Mouse (Mus musculus) heart, embryonic 16.5 days (tissue): ENCODE data around the gene Kctd6. TPM values are rescaled to one million over a fixed set of nuclear protein-coding genes. Genes with fewer than 3 reads are reported as not detected.

Source experiments
- ATAC-seq: fragments of 200-750 bp; cut with Nextera tagmentation; replicated peaks from 2 replicates; pipeline ENCODE4 v1.8.0; 2017; ENCODE audit warnings: moderate number of reproducible peaks; ENCODE audit not compliant: insufficient read depth, low FRiP score; ENCODE audit errors: extremely low read depth
- H3K27ac ChIP-seq: fragments of 300-500 bp; sonication (generic); 2 replicates; pipeline ENCODE4 v1.5.1; 2014; ENCODE audit warnings: mild to moderate bottlenecking, low read length, control low read depth, moderate library complexity
- H3K27me3 ChIP-seq: fragments of 300-500 bp; sonication (generic); 2 replicates; pipeline ENCODE4 v1.6.1; 2014; ENCODE audit warnings: low read length, mixed read lengths; ENCODE audit not compliant: control insufficient read depth, insufficient read depth
- H3K36me3 ChIP-seq: fragments of 300-500 bp; sonication (generic); 2 replicates; pipeline ENCODE4 v1.6.1; 2014; ENCODE audit not compliant: control insufficient read depth, insufficient read depth
- H3K4me1 ChIP-seq: fragments of 300-500 bp; sonication (generic); 2 replicates; pipeline ENCODE4 v1.6.1; 2014; ENCODE audit warnings: low read length, mixed read lengths; ENCODE audit not compliant: control insufficient read depth, insufficient read depth
- H3K4me2 ChIP-seq: fragments of 300-500 bp; sonication (generic); 2 replicates; pipeline ENCODE4 v1.6.1; 2014; ENCODE audit warnings: low read depth, mild to moderate bottlenecking, control low read depth, low read length
- H3K4me3 ChIP-seq: fragments of 300-500 bp; sonication (generic); 2 replicates; pipeline ENCODE4 v1.5.1; 2014; ENCODE audit warnings: mild to moderate bottlenecking, control low read depth, low read length
- H3K9ac ChIP-seq: fragments of 300-500 bp; sonication (generic); 2 replicates; pipeline ENCODE4 v1.6.1; 2014; ENCODE audit warnings: low read length, control low read depth
- H3K9me3 ChIP-seq: fragments of 300-500 bp; sonication (generic); replicated peaks from 2 replicates; pipeline ENCODE4 v1.6.1; 2016; ENCODE audit warnings: low read length; ENCODE audit not compliant: control insufficient read depth
- WGBS: fragments of 180-500 bp; shearing (Covaris S2); extraction: QIAGEN DNeasy Blood & Tissue Kit; methylation state at CpG from one replicate; pipeline ENCODE4 v1.1.7; 2014; 5-methylcytosine and 5-hydroxymethylcytosine counted together
- polyA plus RNA-seq: library from polyadenylated mRNA; unstranded; fragments of >200 nt; fragmentation: Nextera tagmentation; extraction: Ambion mirVana; gene quantifications from 2 replicates; pipeline ENCODE4 v1.2.1, GENCODE M21; 2015

The Kctd6 gene
- polyA plus RNA-seq, 1 experiment from 2014 or later, result 2.5 TPM

- H3K27me3 ChIP-seq, result peaks cover 3% of the 10 kb centered on the region; the same call in 1 of the 2 replicates
- no peak overlapping the region for H3K4me3 ChIP-seq
- no peaks in the 10 kb centered on the region for H3K36me3 ChIP-seq
- no peak for ATAC-seq
- no peak overlapping the region for H3K9ac ChIP-seq
- 67% methylated on average over 6 of the region's 6 CpGs for WGBS
- no peak overlapping the region for H3K27ac ChIP-seq
- no peaks in the 10 kb centered on the region for H3K9me3 ChIP-seq
- no peak overlapping the region for H3K4me2 ChIP-seq
- no peaks in the 10 kb centered on the region for H3K4me1 ChIP-seq
Measured at GRCm38 (mm10) chr14:8256072-8256471, 42.1 kb downstream of the Kctd6 start.

GRCm38 (mm10) chr14:8256881-8257280 is 42.9 kb downstream of the Kctd6 start:
- Histone ChIP-seq H3K4me1 (no peaks in the 10 kb centered on the region), H3K27me3 (peaks cover 3% of the 10 kb centered on the region; the same call in 1 of the 2 replicates), H3K4me2 (no peak overlapping the region), H3K4me3 (no peak overlapping the region), H3K27ac (no peak overlapping the region), H3K36me3 (no peaks in the 10 kb centered on the region), H3K9me3 (no peaks in the 10 kb centered on the region), H3K9ac (no peak overlapping the region)
- ATAC-seq, result no peak
- WGBS, result 59% methylated on average over 5 of the region's 5 CpGs

- 50% methylated on average over 7 of the region's 7 CpGs for WGBS
- H3K4me2 ChIP-seq, result no peak overlapping the region
- H3K9ac ChIP-seq, result no peak overlapping the region
- H3K4me3 ChIP-seq, result no peak overlapping the region
- H3K9me3 ChIP-seq, result no peaks in the 10 kb centered on the region
- no peak overlapping the region for H3K27ac ChIP-seq
- no peaks in the 10 kb centered on the region for H3K4me1 ChIP-seq
- ATAC-seq, result no peak
- H3K27me3 ChIP-seq, result peaks cover 3% of the 10 kb centered on the region; the same call in 1 of the 2 replicates
- H3K36me3 ChIP-seq, result no peaks in the 10 kb centered on the region
Measured at GRCm38 (mm10) chr14:8257521-8258334, 43.8 kb downstream of the Kctd6 start.

GRCm38 (mm10) chr14:8258335-8258627 is 44.3 kb downstream of the Kctd6 start:
- no peaks in the 10 kb centered on the region for H3K4me1 ChIP-seq
- no peak overlapping the region for H3K9ac ChIP-seq
- no peak overlapping the region for H3K4me3 ChIP-seq
- peaks cover 3% of the 10 kb centered on the region; the same call in 1 of the 2 replicates for H3K27me3 ChIP-seq
- H3K9me3 ChIP-seq, result no peaks in the 10 kb centered on the region
- no peaks in the 10 kb centered on the region for H3K36me3 ChIP-seq
- WGBS, result 35% methylated on average over 3 of the region's 3 CpGs
- no peak overlapping the region for H3K27ac ChIP-seq
- no peak for ATAC-seq
- H3K4me2 ChIP-seq, result no peak overlapping the region

GRCm38 (mm10) chr14:8258752-8259151 is 44.8 kb downstream of the Kctd6 start:
- H3K27me3 ChIP-seq, result peaks cover 3% of the 10 kb centered on the region; the same call in 1 of the 2 replicates
- 70% methylated on average over 3 of the region's 3 CpGs for WGBS
- H3K4me2 ChIP-seq, result no peak overlapping the region
- H3K36me3 ChIP-seq, result no peaks in the 10 kb centered on the region
- no peak overlapping the region for H3K27ac ChIP-seq
- no peaks in the 10 kb centered on the region for H3K9me3 ChIP-seq
- no peak for ATAC-seq
- no peak overlapping the region for H3K4me3 ChIP-seq
- H3K9ac ChIP-seq, result no peak overlapping the region
- H3K4me1 ChIP-seq, result no peaks in the 10 kb centered on the region

- H3K4me3 ChIP-seq, result no peak within 1 kb of the TSS
- no peak within 1 kb of the TSS for H3K27ac ChIP-seq
- 71% methylated on average over 3 of the region's 3 CpGs for WGBS
- no peak for ATAC-seq
- H3K9me3 ChIP-seq, result no peaks in the 10 kb centered on the region
- no peak within 1 kb of the TSS for H3K4me2 ChIP-seq
- H3K27me3 ChIP-seq, result peaks cover 3% of the 10 kb centered on the region; the same call in 1 of the 2 replicates
- H3K9ac ChIP-seq, result no peak within 1 kb of the TSS
- H3K36me3 ChIP-seq, result no peaks in the 10 kb centered on the region
- no peaks in the 10 kb centered on the region for H3K4me1 ChIP-seq
Measured at GRCm38 (mm10) chr14:8259166-8259565, 45.2 kb downstream of the Kctd6 start, which contains the start of gene Acox2. Gene Acox2 (minus strand): TSS chr14:8259353.

GRCm38 (mm10) chr14:8260214-8260613 is 46.3 kb downstream of the Kctd6 start:
- WGBS, result 81% methylated on average over 5 of the region's 5 CpGs
- Histone ChIP-seq H3K36me3 (no peaks in the 10 kb centered on the region), H3K4me1 (no peaks in the 10 kb centered on the region), H3K9ac (no peak overlapping the region), H3K27me3 (peaks cover 3% of the 10 kb centered on the region; the same call in 1 of the 2 replicates), H3K27ac (no peak overlapping the region), H3K9me3 (no peaks in the 10 kb centered on the region), H3K4me3 (no peak overlapping the region), H3K4me2 (no peak overlapping the region)
- ATAC-seq, result no peak

GRCm38 (mm10) chr14:8262242-8262641 is 48.3 kb downstream of the Kctd6 start:
- Histone ChIP-seq H3K4me3 (no peak overlapping the region), H3K36me3 (no peaks in the 10 kb centered on the region), H3K4me1 (no peaks in the 10 kb centered on the region), H3K9me3 (peaks cover 3% of the 10 kb centered on the region; the same call in 1 of the 2 replicates), H3K9ac (no peak overlapping the region), H3K27me3 (peaks cover 1% of the 10 kb centered on the region; the same call in 1 of the 2 replicates), H3K4me2 (no peak overlapping the region), H3K27ac (no peak overlapping the region)
- no peak for ATAC-seq
- 43% methylated on average over 1 of the region's 1 CpGs for WGBS

- Histone ChIP-seq H3K36me3 (no peaks in the 10 kb centered on the region), H3K27me3 (no peaks in the 10 kb centered on the region), H3K4me2 (no peak overlapping the region), H3K9me3 (peaks cover 3% of the 10 kb centered on the region; the same call in 1 of the 2 replicates), H3K9ac (no peak overlapping the region), H3K4me3 (no peak overlapping the region), H3K4me1 (no peaks in the 10 kb centered on the region), H3K27ac (no peak overlapping the region)
- no peak for ATAC-seq
- 98% methylated on average over 1 of the region's 1 CpGs for WGBS
Measured at GRCm38 (mm10) chr14:8264378-8264777, 50.4 kb downstream of the Kctd6 start.
